Mouse (Mus musculus) stomach, embryonic 14.5 days (tissue): ENCODE measurements around the gene Rtn4r. TPM values are rescaled to one million over a fixed set of nuclear protein-coding genes. Genes with fewer than 3 reads are reported as not detected.

Source experiments
- ATAC-seq: fragments of 200-750 bp; cut with Nextera tagmentation; 2 replicates; pipeline ENCODE4 v1.8.0; 2017; ENCODE audit warnings: low read depth, moderate TSS enrichment; ENCODE audit not compliant: insufficient number of reproducible peaks, insufficient read depth, low FRiP score
- H3K27ac ChIP-seq: fragments of 300-500 bp; sonication (generic); 2 replicates; pipeline ENCODE4 v1.5.1; 2014; ENCODE audit warnings: mild to moderate bottlenecking, low read length, moderate library complexity, mixed read lengths
- H3K27me3 ChIP-seq: fragments of 300-500 bp; sonication (generic); 2 replicates; pipeline ENCODE4 v1.6.1; 2014; ENCODE audit warnings: low read length, control low read depth, mixed read lengths; ENCODE audit not compliant: control insufficient read depth, insufficient read depth
- H3K36me3 ChIP-seq: fragments of 300-500 bp; sonication (generic); 2 replicates; pipeline ENCODE4 v1.6.1; 2014; ENCODE audit warnings: mild to moderate bottlenecking, control low read depth, low read length, moderate library complexity, mixed read lengths; ENCODE audit not compliant: control insufficient read depth, insufficient read depth
- H3K4me1 ChIP-seq: fragments of 300-500 bp; sonication (generic); 2 replicates; pipeline ENCODE4 v1.6.1; 2014; ENCODE audit warnings: low read length, control low read depth, mixed read lengths; ENCODE audit not compliant: control insufficient read depth, insufficient read depth
- H3K4me2 ChIP-seq: fragments of 300-500 bp; sonication (generic); replicated peaks from 2 replicates; pipeline ENCODE4 v1.6.1; 2014; ENCODE audit warnings: low read depth, low read length, control low read depth
- H3K4me3 ChIP-seq: fragments of 300-500 bp; sonication (generic); 2 replicates; pipeline ENCODE4 v1.5.1; 2014; ENCODE audit warnings: low read depth, low read length, control low read depth
- H3K9ac ChIP-seq: fragments of 300-500 bp; sonication (generic); replicated peaks from 2 replicates; pipeline ENCODE4 v1.6.1; 2014; ENCODE audit warnings: low read depth, mild to moderate bottlenecking, control low read depth, low read length, moderate library complexity, mixed read lengths
- H3K9me3 ChIP-seq: fragments of 300-500 bp; sonication (generic); 2 replicates; pipeline ENCODE4 v1.6.1; 2016; ENCODE audit warnings: low read depth, low read length, control low read depth; ENCODE audit not compliant: control insufficient read depth
- WGBS: fragments of 180-500 bp; shearing (Covaris S2); extraction: QIAGEN DNeasy Blood & Tissue Kit; methylation state at CpG from one replicate; pipeline ENCODE4 v1.1.7; 2014; 5-methylcytosine and 5-hydroxymethylcytosine counted together
- polyA plus RNA-seq: library from polyadenylated mRNA; unstranded; fragments of >200 nt; fragmentation: Nextera tagmentation; extraction: Ambion mirVana; gene quantifications from 2 replicates; pipeline ENCODE4 v1.2.1, GENCODE M21; 2014

The Rtn4r gene
- polyA plus RNA-seq, 1 experiment from 2014 or later, result 2.1 TPM

DNA sequence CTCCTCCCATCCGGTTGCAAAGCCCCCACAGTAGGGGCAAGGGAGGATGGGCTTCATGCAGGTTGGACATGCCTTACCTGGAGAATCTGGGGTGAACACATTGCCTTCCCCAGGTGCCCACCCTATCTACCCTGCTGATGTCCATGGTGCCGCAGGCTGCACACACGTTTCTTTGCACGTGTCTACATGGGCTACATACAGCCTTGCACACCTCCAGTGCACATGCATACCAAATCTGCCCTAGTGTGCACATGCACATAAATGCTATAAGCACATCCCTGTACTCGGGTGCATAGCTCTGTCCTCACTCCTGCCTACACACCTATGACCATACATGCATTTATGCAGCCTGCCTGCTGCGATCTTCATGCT is 1.1 kb downstream of the Rtn4r start:
- no peak for ATAC-seq
- Histone ChIP-seq H3K9ac (no peak overlapping the region), H3K27me3 (peaks cover 10% of the 10 kb centered on the region; the same call in 1 of the 2 replicates), H3K4me2 (peak overlapping the region; percentile 99), H3K36me3 (no peaks in the 10 kb centered on the region), H3K27ac (no peak overlapping the region), H3K4me3 (peak overlapping the region; percentile 60; the same call in 1 of the 2 replicates), H3K9me3 (no peaks in the 10 kb centered on the region), H3K4me1 (peaks cover 21% of the 10 kb centered on the region; the same call in 1 of the 2 replicates)
- WGBS, result 70% methylated on average over 6 of the region's 6 CpGs

DNA sequence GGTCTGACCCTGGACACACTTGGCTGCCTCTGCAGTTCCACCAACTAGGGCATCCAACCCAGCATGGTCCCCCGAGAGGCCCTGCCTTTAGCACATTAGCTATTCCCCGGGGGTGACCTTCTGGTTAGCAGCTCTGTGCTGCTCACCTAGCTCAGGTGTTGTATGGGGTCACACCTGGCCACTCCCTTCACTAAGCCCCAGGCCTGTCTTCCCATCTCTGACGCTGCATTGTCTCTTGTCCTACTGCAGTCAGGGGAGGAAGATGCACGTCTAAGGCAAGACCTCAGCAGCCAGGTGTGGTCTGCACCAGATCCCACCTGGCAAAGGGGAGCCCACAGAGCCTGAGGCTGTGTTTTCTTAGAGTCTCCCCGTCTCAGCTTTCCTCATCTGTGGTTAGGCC is 2.0 kb downstream of the Rtn4r start:
- 78% methylated on average over 5 of the region's 5 CpGs for WGBS
- Histone ChIP-seq H3K4me1 (peaks cover 21% of the 10 kb centered on the region; the same call in 1 of the 2 replicates), H3K27ac (no peak overlapping the region), H3K4me2 (no peak overlapping the region), H3K9me3 (no peaks in the 10 kb centered on the region), H3K36me3 (no peaks in the 10 kb centered on the region), H3K4me3 (no peak overlapping the region), H3K27me3 (peaks cover 10% of the 10 kb centered on the region; the same call in 1 of the 2 replicates), H3K9ac (no peak overlapping the region)
- no peak for ATAC-seq

DNA sequence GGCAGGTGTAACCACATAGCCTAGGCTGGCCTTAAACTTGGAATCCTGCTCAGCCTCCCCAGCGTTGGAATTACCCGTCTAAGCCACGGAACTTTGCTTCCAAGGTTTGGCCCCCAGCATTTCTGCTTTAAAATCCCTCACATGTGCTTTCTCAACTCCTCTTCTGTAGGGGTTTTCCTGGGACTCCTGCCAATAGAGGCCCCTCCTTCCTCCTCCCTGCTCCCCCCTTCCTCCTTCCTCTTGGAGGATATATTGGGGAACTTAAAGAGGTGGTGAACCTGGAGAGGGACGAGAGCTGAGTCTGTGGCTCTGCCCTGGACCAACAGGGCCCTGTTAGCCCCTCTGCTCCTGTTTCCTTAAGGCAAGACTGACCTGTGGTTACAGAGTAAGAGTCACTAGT is 2.8 kb downstream of the Rtn4r start:
- no peak overlapping the region for H3K9ac ChIP-seq
- peaks cover 21% of the 10 kb centered on the region; the same call in 1 of the 2 replicates for H3K4me1 ChIP-seq
- H3K36me3 ChIP-seq, result no peaks in the 10 kb centered on the region
- 29% methylated on average over 4 of the region's 4 CpGs for WGBS
- ATAC-seq, result no peak
- H3K27me3 ChIP-seq, result peaks cover 10% of the 10 kb centered on the region; the same call in 1 of the 2 replicates
- H3K27ac ChIP-seq, result no peak overlapping the region; the same call in 1 of the 2 replicates
- no peak overlapping the region for H3K4me3 ChIP-seq
- H3K9me3 ChIP-seq, result no peaks in the 10 kb centered on the region
- H3K4me2 ChIP-seq, result no peak overlapping the region

DNA sequence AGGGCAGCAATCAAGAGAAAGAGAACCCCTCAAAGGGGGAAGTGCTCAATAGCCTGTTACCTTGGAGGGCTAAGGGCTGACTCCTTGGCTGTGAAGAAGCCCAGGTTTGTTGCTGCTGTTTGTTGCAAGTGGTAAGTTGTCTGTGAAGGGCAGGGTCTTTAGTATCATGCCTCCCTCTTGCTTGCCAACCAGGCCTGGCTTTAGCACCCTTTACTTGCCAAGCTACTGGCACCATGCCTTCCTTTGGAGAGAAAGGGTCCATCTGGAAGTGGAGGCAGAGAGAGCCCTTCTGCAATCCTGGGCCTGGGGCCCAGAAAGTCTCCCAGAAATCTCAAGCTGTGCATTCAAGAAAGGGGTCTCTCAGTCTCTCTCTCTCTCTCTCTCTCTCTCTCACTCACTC is 3.3 kb downstream of the Rtn4r start:
- no peak overlapping the region for H3K4me3 ChIP-seq
- H3K9me3 ChIP-seq, result no peaks in the 10 kb centered on the region
- peaks cover 21% of the 10 kb centered on the region; the same call in 1 of the 2 replicates for H3K4me1 ChIP-seq
- H3K36me3 ChIP-seq, result no peaks in the 10 kb centered on the region
- no peak overlapping the region for H3K4me2 ChIP-seq
- ATAC-seq, result no peak
- H3K9ac ChIP-seq, result no peak overlapping the region
- no peak overlapping the region; the same call in 1 of the 2 replicates for H3K27ac ChIP-seq
- H3K27me3 ChIP-seq, result peaks cover 10% of the 10 kb centered on the region; the same call in 1 of the 2 replicates

DNA sequence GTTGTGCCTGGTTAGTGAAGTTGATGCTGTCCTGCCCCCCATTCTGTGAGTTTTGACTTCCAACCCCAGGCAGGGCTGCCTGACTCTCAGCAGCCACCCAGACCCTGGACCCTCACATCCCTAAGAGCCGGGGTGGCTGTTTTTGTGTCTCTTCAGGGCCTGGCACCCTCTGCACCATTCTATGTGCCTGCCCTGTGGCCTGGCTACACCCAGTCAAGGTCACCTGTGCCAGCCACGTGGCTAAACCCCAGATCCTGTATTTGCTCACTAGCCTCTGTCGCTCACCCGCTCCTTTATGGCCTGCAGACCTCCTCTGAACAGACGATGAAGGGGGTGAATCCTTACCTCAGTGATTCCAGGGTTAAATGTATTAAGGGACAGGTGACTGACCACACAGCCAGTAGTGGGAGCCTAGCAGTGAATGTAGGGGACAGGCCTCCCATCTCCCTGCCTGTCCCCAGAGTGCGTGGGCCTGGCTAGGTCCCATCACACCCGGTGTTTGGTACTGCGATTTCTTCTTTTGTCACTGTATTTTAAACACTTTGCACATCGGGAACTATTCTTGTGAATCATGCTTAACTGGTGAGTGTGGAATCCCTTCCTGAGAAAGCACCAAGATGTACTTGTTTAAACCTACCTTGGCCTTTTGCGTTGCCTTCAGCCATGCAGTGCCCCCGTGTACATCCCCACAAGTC is 4.0 kb downstream of the Rtn4r start:
- no peak for ATAC-seq
- Histone ChIP-seq H3K27me3 (peaks cover 10% of the 10 kb centered on the region; the same call in 1 of the 2 replicates), H3K4me3 (no peak overlapping the region), H3K36me3 (no peaks in the 10 kb centered on the region), H3K9me3 (no peaks in the 10 kb centered on the region), H3K4me2 (no peak overlapping the region), H3K27ac (no peak overlapping the region), H3K4me1 (peaks cover 21% of the 10 kb centered on the region; the same call in 1 of the 2 replicates), H3K9ac (no peak overlapping the region)
- whole genome bisulfite sequencing, result 85% methylated on average over 11 of the region's 11 CpGs

DNA sequence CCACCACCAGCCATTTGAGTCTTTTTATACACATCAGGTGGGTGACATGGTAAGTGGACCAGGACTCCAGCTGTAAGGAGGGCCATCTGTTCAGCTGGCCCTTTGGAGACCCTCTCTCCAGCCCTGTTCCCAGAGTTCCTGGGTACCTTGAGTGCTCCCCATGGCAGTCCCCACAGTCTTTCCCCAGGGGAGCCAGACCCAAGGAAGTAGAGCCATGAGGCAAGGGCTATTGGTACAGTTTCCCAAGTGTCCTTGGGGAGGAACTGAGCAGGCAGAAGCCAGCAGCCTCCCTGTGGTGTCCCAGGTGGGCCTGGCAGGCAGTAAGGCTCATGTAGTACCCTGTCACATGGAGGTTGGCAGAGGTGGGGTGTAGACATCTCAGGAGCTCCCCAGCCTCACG is 4.6 kb downstream of the Rtn4r start:
- Histone ChIP-seq H3K9ac (no peak overlapping the region), H3K27me3 (peaks cover 8% of the 10 kb centered on the region; the same call in 1 of the 2 replicates), H3K36me3 (no peaks in the 10 kb centered on the region), H3K9me3 (no peaks in the 10 kb centered on the region), H3K4me2 (no peak overlapping the region), H3K27ac (no peak overlapping the region), H3K4me1 (peaks cover 15% of the 10 kb centered on the region; the same call in 1 of the 2 replicates), H3K4me3 (no peak overlapping the region)
- 73% methylated on average over 1 of the region's 1 CpGs for WGBS
- no peak for ATAC-seq

DNA sequence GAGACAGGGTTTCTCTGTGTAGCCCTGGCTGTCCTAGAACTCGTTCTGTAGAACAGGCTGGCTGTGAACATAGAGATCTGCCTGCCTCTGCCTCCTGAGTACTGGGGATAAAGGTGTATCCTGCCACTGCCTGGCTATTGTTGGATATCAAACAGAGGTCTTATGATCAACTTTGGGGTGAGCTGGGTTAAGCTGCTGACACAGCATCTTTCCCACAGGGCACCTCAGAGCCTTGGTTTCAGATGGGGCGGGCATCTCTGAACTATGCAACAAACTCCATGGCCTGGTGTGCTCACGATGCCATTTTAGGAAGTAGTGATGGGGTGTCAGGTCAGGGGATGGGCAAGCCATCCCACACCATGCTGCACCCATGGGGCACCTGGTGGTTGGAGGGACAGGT is 5.1 kb downstream of the Rtn4r start:
- Histone ChIP-seq H3K9ac (no peak overlapping the region), H3K9me3 (no peaks in the 10 kb centered on the region), H3K4me1 (peaks cover 14% of the 10 kb centered on the region; the same call in 1 of the 2 replicates), H3K27me3 (peaks cover 8% of the 10 kb centered on the region; the same call in 1 of the 2 replicates), H3K27ac (no peak overlapping the region), H3K4me2 (no peak overlapping the region), H3K4me3 (no peak overlapping the region), H3K36me3 (no peaks in the 10 kb centered on the region)
- WGBS, result 89% methylated on average over 3 of the region's 3 CpGs
- no peak for ATAC-seq

DNA sequence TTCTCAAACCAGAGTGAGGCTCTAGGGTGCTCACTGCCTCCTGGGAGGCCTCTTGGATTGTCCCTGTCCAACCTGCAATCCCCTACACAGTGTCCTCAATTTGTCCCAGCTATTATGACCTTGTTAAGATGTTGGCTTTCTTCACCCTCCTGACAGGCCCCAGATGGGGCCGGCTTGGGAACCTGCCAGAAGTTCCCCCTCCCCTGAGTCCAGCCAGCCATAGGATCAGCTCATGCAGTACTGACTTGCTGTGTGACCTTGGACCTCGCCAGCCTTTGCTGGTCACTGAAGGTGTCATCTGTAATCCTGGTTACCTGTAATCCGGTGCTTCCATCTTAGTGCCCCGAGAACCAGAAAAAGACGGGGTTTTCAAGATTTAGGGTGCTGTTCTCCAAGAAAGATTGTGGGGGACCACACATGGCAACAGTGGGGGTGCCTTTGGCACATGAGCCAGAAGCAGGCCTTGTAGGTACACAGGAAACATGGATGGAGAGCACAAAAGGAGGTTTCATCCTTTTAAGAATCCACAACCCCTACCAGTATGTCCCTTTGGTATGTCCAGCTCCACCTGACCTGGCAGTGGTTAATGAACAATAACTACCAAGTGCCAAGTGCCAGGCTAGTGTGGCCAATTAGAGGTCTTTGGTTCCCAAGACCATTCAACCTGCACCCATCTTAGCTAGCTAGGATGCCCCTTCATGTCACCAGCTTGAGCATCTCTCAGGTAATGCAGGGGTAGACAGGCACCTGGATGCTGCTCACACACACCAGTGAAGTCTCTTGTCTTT is 5.9 kb downstream of the Rtn4r start:
- H3K27me3 ChIP-seq, result peaks cover 5% of the 10 kb centered on the region; the same call in 1 of the 2 replicates
- H3K9me3 ChIP-seq, result no peaks in the 10 kb centered on the region
- no peak overlapping the region for H3K9ac ChIP-seq
- peaks cover 9% of the 10 kb centered on the region; the same call in 1 of the 2 replicates for H3K4me1 ChIP-seq
- H3K4me3 ChIP-seq, result no peak overlapping the region
- ATAC-seq, result no peak
- H3K4me2 ChIP-seq, result no peak overlapping the region
- H3K27ac ChIP-seq, result no peak overlapping the region
- WGBS, result 83% methylated on average over 5 of the region's 5 CpGs
- no peaks in the 10 kb centered on the region for H3K36me3 ChIP-seq
